Mouse (Mus musculus): ENCODE data around the gene Btbd35f29.
"Not testable (repeated sequence)": the region's sequence is repeated elsewhere in the genome, so short reads cannot be mapped to it uniquely, and the experiment has no call there.

Gene Btbd35f29

DNA sequence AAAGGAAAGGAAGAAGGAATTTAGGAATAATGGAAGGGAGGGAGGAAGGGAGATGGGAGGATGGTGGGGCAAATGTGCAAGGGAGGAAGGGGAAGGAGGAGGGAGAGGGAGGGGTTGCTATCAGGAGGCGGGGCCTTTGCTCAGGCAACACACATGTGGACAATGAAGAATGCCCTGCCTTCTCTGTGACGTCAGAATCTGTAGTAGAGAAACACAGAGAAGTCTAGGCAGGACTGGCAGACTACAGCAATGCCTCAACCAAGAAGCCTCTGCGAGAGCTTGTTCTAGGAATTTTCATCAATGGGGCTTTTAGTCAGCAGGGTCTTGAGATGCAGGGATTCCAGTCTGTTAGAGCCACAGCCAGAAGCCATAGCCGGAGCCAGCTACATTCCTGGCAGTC lies at the start of gene Btbd35f29:
Btbd35f29 (plus strand) TSS at position 301 of the 400 bp plus-strand sequence.
- DNase-seq (ENCODE audit: low read depth) = not testable (repeated sequence)

DNA sequence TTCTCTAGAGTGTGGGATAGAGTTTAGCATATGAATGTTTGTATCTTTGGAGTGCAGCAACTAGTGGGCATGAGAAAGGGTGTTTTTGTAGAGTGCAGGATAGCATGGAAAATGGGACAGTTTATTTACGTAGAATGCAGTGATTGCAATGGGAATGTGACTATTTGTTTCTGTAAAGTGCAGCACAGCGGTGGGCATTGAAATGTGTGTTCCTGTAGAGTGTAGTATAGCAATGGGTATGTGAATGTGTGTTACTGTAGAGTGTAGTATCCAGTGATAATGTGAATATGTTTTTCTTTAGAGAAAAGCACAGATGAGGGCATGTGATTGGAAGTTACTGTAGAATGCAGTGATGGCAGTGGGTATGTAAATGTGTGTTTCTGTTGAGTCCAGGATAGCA lies 23.9 kb downstream of the Btbd35f29 start:
- not testable (repeated sequence) for DNase-seq (ENCODE audit: low read depth)

- DNase-seq (ENCODE audit: low read depth) = not testable (repeated sequence)
Observed at GRCm38 (mm10) chrX:31145144-31145543, 27.7 kb downstream of the Btbd35f29 start.

- not testable (repeated sequence) for DNase-seq (ENCODE audit: low read depth)
Observed at GRCm38 (mm10) chrX:31145835-31146234, 28.4 kb downstream of the Btbd35f29 start.

GRCm38 (mm10) chrX:31158534-31159085 lies 41.1 kb downstream of the Btbd35f29 start:
- DNase-seq (ENCODE audit: low read depth) = not testable (repeated sequence)

DNA sequence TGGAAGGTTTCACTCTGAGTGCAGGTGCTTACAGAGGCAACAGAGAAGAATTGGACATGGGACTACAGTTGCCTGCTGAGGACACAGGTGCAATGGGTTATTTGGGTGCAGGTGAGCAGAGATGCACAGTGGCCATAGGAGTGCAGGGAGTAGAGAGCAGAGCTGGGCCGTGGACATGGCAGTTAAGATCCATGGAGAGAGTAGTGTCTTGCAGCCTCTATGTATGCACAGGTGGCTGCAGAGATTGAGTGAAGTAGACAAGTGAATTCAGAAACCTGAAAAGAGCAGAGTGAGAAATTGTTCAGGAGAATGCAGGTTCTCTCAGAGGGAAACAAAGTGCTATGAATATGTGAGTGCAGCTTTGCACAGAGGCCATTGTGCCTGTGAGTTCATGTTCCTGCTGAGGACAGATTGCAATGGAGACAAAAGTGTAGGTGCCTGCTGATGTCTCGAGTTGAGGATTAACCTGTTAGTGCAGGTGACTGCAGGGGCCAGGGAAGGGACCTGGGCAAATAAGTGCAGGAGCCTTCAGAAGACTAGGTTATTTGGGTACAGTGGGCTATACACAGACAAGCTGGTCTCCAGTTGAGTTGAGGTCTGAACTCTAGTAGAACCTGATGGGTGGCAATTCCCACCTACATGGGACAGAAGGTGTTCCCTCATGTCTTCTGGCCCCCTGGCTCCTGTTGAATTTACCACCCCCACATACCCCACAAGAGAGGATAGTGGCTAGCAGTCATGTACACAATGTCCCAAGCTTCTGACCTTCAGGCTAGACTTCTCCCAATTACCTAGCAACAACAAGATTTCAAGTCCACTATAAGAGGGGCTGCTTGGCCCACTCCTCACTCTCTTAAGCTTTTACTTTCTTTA lies 42.2 kb downstream of the Btbd35f29 start:
- DNase-seq (ENCODE audit: low read depth) = not testable (repeated sequence)

DNA sequence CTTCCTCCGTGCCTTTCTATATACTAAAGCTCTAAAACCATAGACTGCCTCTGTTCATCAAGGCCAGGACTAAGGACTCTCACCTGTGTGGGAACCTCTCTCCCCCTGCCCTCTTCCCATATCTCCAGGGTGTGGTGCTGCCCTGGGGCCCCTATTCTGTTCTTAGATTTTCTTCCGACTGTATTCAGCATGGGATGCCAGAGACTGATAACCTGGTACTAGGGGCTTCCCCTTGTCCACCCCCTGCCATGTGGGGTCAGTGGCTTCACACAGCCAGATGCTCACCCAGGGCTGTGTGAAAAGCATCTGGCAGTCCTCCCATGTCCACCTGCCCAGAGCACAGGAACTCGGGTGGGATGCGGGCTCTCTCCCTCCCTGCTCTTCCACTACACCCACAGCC lies 43.1 kb downstream of the Btbd35f29 start:
- not testable (repeated sequence) for DNase-seq (ENCODE audit: low read depth)

DNA sequence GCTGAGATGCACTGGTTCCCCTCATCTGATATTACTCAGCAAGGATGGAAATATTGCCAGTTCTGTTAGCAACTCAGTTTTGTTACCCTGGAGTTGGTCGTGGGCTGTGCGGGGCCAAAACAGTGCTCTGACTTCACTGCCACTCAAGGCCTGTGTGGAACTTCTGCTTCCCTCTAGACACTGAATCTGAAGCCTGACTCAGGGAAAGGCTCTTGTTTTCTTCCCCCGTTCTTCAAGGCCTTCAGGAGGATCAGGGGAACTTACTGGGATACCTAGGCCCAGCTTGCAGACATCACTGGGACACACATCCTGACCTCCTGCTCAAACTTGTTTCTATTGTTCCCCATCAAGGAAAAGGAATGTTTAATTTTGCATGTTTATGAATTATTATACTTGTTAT lies 45.2 kb downstream of the Btbd35f29 start:
- not testable (repeated sequence) for DNase-seq (ENCODE audit: low read depth)

DNA sequence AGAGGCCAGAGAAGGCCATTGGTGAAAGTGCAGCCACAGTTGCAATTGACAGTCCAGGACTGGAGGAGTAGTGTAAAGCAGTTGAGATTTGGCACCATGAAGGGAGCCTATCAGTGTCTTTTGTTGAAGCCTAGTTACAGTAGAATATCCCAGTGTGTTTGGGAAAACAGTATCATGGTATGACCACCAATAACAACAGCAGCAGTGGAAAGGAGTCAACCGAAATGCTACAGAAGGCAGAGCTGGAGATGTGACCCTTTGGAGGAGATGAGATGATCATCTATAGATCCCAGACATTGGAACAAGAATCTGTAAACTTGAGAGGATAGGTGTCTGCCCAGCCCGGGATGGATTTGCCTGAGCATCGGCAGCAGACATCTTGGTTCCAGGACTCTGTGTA lies 47.7 kb downstream of the Btbd35f29 start:
- DNase-seq (ENCODE audit: low read depth) = not testable (repeated sequence)

All from NIH3T3 (cell line).